Mouse (Mus musculus) intestine, postnatal 0 days (tissue): Measurements from ENCODE around the gene Crygb. TPM values are rescaled to one million over a fixed set of nuclear protein-coding genes. Genes with fewer than 3 reads are reported as not detected.

Source experiments
- ATAC-seq: fragments of 200-750 bp; cut with Nextera tagmentation; 2 replicates; pipeline ENCODE4 v1.8.0; 2017; ENCODE audit warnings: mild to moderate bottlenecking, moderate TSS enrichment, moderate library complexity
- H3K27ac ChIP-seq: fragments of 300-500 bp; sonication (generic); 2 replicates; pipeline ENCODE4 v1.5.1; 2014; ENCODE audit warnings: mild to moderate bottlenecking, low read depth, low read length, moderate library complexity
- H3K27me3 ChIP-seq: fragments of 300-500 bp; sonication (generic); replicated peaks from 2 replicates; pipeline ENCODE4 v1.6.1; 2014; ENCODE audit warnings: low read length, mixed read lengths; ENCODE audit not compliant: control insufficient read depth, insufficient read depth
- H3K36me3 ChIP-seq: fragments of 300-500 bp; sonication (generic); 2 replicates; pipeline ENCODE4 v1.6.1; 2014; ENCODE audit warnings: mild to moderate bottlenecking, moderate library complexity; ENCODE audit not compliant: control insufficient read depth, insufficient read depth
- H3K4me1 ChIP-seq: fragments of 300-500 bp; sonication (generic); replicated peaks from 2 replicates; pipeline ENCODE4 v1.6.1; 2014; ENCODE audit warnings: antibody characterized with exemption, low read length, mixed read lengths; ENCODE audit not compliant: control insufficient read depth, insufficient read depth
- H3K4me2 ChIP-seq: fragments of 300-500 bp; sonication (generic); replicated peaks from 2 replicates; pipeline ENCODE4 v1.6.1; 2014; ENCODE audit warnings: low read depth, mild to moderate bottlenecking, moderate library complexity
- H3K4me3 ChIP-seq: fragments of 300-500 bp; sonication (generic); 2 replicates; pipeline ENCODE4 v1.5.1; 2014; ENCODE audit warnings: low read depth, low read length
- H3K9ac ChIP-seq: fragments of 300-500 bp; sonication (generic); 2 replicates; pipeline ENCODE4 v1.6.1; 2014; ENCODE audit warnings: mild to moderate bottlenecking, low read depth, low read length
- H3K9me3 ChIP-seq: fragments of 300-500 bp; sonication (generic); 2 replicates; pipeline ENCODE4 v1.6.1; 2016; ENCODE audit warnings: mixed run types; ENCODE audit not compliant: control insufficient read depth
- CTCF ChIP-seq: sonication (generic); IDR thresholded peaks from 2 replicates; pipeline ENCODE4 v1.5.1; 2016; ENCODE audit warnings: low read depth, mild to moderate bottlenecking, control low read depth, antibody characterized with exemption, moderate library complexity
- WGBS: fragments of 180-500 bp; shearing (Covaris S2); extraction: QIAGEN DNeasy Blood & Tissue Kit; methylation state at CpG from one replicate; pipeline ENCODE4 v1.1.7; 2014; 5-methylcytosine and 5-hydroxymethylcytosine counted together
- polyA plus RNA-seq: library from polyadenylated mRNA; unstranded; fragments of >200 nt; fragmentation: Nextera tagmentation; extraction: Ambion mirVana; gene quantifications from 2 replicates; pipeline ENCODE4 v1.2.1, GENCODE M21; 2015

Crygb gene
- polyA plus RNA-seq, result not detected in 2 replicates

- WGBS, result 52% methylated on average over 7 of the region's 7 CpGs
- Histone ChIP-seq H3K9ac (no peak within 1 kb of the TSS), H3K27me3 (no peaks in the 10 kb centered on the region), H3K4me1 (no peaks in the 10 kb centered on the region), H3K9me3 (no peaks in the 10 kb centered on the region), H3K4me3 (no peak within 1 kb of the TSS), H3K27ac (no peak within 1 kb of the TSS), H3K36me3 (no peaks in the 10 kb centered on the region), H3K4me2 (no peak within 1 kb of the TSS)
- no peak for ATAC-seq
- no peak for TF ChIP-seq CTCF
Observed at GRCm38 (mm10) chr1:65082188-65082587, at the start of gene Crygb. TSS of gene Crygb (minus strand) at chr1:65082288.

- no peak overlapping the region for H3K27ac ChIP-seq
- no peak for ATAC-seq
- H3K4me3 ChIP-seq, result no peak overlapping the region
- no peaks in the 10 kb centered on the region for H3K4me1 ChIP-seq
- no peaks in the 10 kb centered on the region for H3K27me3 ChIP-seq
- H3K9ac ChIP-seq, result no peak overlapping the region
- H3K4me2 ChIP-seq, result no peak overlapping the region
- H3K36me3 ChIP-seq, result no peaks in the 10 kb centered on the region
- WGBS, result 78% methylated on average over 1 of the region's 1 CpGs
- no peak for TF ChIP-seq CTCF
- H3K9me3 ChIP-seq, result no peaks in the 10 kb centered on the region
Observed at GRCm38 (mm10) chr1:65131671-65132070, 49.6 kb upstream of the Crygb start.

- H3K9me3 ChIP-seq, result no peaks in the 10 kb centered on the region
- H3K9ac ChIP-seq, result no peak overlapping the region
- H3K4me1 ChIP-seq, result no peaks in the 10 kb centered on the region
- 0 out of 2 replicates have a peak, but pooled peaks have one; percentile 30 for TF ChIP-seq CTCF
- H3K27ac ChIP-seq, result peak overlapping the region; percentile 51
- H3K36me3 ChIP-seq, result no peaks in the 10 kb centered on the region
- no peaks in the 10 kb centered on the region for H3K27me3 ChIP-seq
- ATAC-seq, result peak; percentile 95
- 41% methylated on average over 3 of the region's 3 CpGs for WGBS
- H3K4me3 ChIP-seq, result no peak overlapping the region
- H3K4me2 ChIP-seq, result no peak overlapping the region
Observed at GRCm38 (mm10) chr1:65130226-65130625, 48.1 kb upstream of the Crygb start.

- Histone ChIP-seq H3K4me3 (no peak overlapping the region), H3K36me3 (no peaks in the 10 kb centered on the region), H3K4me1 (no peaks in the 10 kb centered on the region), H3K27me3 (no peaks in the 10 kb centered on the region), H3K9ac (no peak overlapping the region), H3K27ac (peak overlapping the region; percentile 51), H3K4me2 (no peak overlapping the region), H3K9me3 (no peaks in the 10 kb centered on the region)
- WGBS, result 33% methylated on average over 3 of the region's 3 CpGs
- peak; percentile 95 for ATAC-seq
- TF ChIP-seq CTCF, result no peak
Observed at GRCm38 (mm10) chr1:65129634-65130180, 47.6 kb upstream of the Crygb start.

- Histone ChIP-seq H3K27me3 (no peaks in the 10 kb centered on the region), H3K27ac (no peak within 1 kb of the TSS), H3K4me2 (peak within 1 kb of the TSS; percentile 43), H3K36me3 (no peaks in the 10 kb centered on the region), H3K4me1 (no peaks in the 10 kb centered on the region), H3K9ac (no peak within 1 kb of the TSS), H3K9me3 (no peaks in the 10 kb centered on the region), H3K4me3 (no peak within 1 kb of the TSS)
- no peak for TF ChIP-seq CTCF
- WGBS, result 20% methylated on average over 9 of the region's 9 CpGs
- ATAC-seq, result no peak
Observed at GRCm38 (mm10) chr1:65122574-65123372, 40.7 kb upstream of the Crygb start, which contains the start of gene D630023F18Rik. TSS of gene D630023F18Rik (minus strand) at chr1:65123214.

GRCm38 (mm10) chr1:65119438-65119837 lies 37.4 kb upstream of the Crygb start, which contains the start of gene Gm28845:
TSS of gene Gm28845 (minus strand) at chr1:65119558.
- H3K27ac ChIP-seq, result peak within 1 kb of the TSS; percentile 94
- no peaks in the 10 kb centered on the region for H3K27me3 ChIP-seq
- 89% methylated on average over 1 of the region's 1 CpGs for WGBS
- TF ChIP-seq CTCF, result no peak
- no peaks in the 10 kb centered on the region for H3K9me3 ChIP-seq
- no peaks in the 10 kb centered on the region for H3K4me1 ChIP-seq
- no peaks in the 10 kb centered on the region for H3K36me3 ChIP-seq
- no peak for ATAC-seq
- H3K9ac ChIP-seq, result no peak within 1 kb of the TSS
- H3K4me3 ChIP-seq, result no peak within 1 kb of the TSS
- no peak within 1 kb of the TSS for H3K4me2 ChIP-seq
